Mouse (Mus musculus) C2C12 (cell line): ENCODE measurements at regions not wholly inside any gene's neighbourhood (a gene's known extent, or its start where the extent isn't known, plus 50 kb on each side); places are given as distances from the start of the nearest gene placed in this dataset.
A peak's percentile ranks its signal among the peaks of the same experiment; 100 is the strongest.

Source experiments
- CEBPB ChIP-seq: IDR thresholded peaks from one replicate; pipeline ENCODE4 v1.6.1; 2011; ENCODE audit warnings: low read depth, mild to moderate bottlenecking, control low read depth, moderate library complexity
- CTCF ChIP-seq: IDR thresholded peaks from one replicate; pipeline ENCODE4 v1.5.1; 2011; ENCODE audit not compliant: control insufficient read depth, insufficient read depth, insufficient read length
- MAX ChIP-seq: IDR thresholded peaks from one replicate; pipeline ENCODE4 v1.6.1; 2011; ENCODE audit warnings: mild to moderate bottlenecking, control low read depth
- MYOD1 ChIP-seq: IDR thresholded peaks from one replicate; pipeline ENCODE4 v1.6.1; 2011; ENCODE audit warnings: low read depth; ENCODE audit not compliant: control insufficient read depth, insufficient read length
- USF1 ChIP-seq: IDR thresholded peaks from one replicate; pipeline ENCODE4 v1.6.1; 2011; ENCODE audit warnings: low read depth, mild to moderate bottlenecking, control low read depth, moderate library complexity

DNA sequence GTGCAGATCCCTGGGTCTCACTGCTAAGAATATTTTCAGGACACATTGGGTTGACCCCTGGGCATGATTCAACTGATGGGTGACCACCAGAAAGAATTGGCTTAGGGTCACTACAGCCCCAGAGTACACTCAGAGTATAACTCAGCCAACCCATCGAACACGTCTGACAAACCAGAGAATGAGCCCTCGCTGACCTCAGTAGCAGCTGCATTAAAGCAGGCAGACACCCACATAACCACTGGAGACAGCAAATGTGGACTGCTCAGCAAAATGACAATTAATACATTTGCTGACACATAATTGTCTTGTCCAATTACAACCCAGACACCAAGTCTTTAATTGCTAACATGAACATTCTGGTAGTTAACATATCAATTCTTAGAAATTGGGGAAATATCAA is 175.7 kb downstream of the Cbln4 start:
- TF ChIP-seq CTCF (no peak), USF1 (no peak), CEBPB (no peak), MAX (no peak), MYOD1 (peak; percentile 65)
